Mouse (Mus musculus): ENCODE measurements around the gene Gm4027.
"Not testable (repeated sequence)": the region's sequence is repeated elsewhere in the genome, so short reads cannot be mapped to it uniquely, and the experiment has no call there.

Gm4027 gene

GRCm38 (mm10) chr12:87618569-87618968 is at the start of gene Gm4027:
Gene Gm4027, plus strand, starts transcription at chr12:87618869.
- DNase-seq (ENCODE audit: low spot score), result not testable (repeated sequence)

- not testable (repeated sequence) for DNase-seq (ENCODE audit: low spot score)
Measured at GRCm38 (mm10) chr12:87601388-87601787, 17.3 kb upstream of the Gm4027 start.

DNA sequence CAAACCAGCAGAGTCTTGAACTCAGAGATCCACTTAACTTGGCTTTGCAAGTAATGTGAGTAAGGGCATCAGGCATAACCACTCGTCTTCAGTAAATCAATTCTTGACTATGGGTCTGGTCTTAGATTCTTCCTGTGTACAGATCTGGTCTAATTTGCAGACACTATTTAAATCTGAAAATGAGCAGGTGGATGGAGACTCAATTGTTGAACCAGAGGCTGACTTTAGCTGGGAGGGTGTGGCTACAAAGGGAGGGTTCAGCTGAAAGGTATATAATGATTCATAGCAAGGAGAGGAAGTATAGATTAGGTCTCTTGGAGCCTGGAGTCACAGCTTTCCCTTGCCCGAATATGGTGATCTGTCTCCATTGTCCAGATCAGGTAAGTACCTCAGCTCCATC is 16.3 kb upstream of the Gm4027 start, which contains the start of gene Oog1:
TSS of gene Oog1 (plus strand) at position 301 of the 400 bp plus-strand sequence.
- not testable (repeated sequence) for DNase-seq (ENCODE audit: low spot score)

DNA sequence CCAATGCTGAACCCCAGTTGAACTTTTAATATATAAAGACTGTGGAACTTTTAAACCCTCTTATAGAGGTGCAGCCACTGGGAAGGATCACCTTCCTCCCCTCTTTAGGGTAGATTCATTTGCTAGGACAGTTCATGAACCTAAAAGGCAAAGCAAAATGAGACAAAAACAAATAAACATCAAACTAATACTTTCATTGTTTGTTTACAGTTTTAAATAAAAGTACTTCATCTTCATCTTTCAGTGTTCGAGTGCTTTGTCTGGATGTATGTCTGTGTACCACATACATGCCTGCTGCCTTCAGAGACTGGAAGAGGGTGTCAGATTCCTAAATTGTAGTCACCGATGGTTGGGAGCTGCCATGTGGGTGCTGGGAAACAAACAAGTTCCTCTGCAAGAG is 25.9 kb downstream of the Gm4027 start, which contains the start of gene Gm16381:
TSS of gene Gm16381 (minus strand) at position 101 of the 400 bp plus-strand sequence.
- not testable (repeated sequence) for DNase-seq (ENCODE audit: low spot score)

DNA sequence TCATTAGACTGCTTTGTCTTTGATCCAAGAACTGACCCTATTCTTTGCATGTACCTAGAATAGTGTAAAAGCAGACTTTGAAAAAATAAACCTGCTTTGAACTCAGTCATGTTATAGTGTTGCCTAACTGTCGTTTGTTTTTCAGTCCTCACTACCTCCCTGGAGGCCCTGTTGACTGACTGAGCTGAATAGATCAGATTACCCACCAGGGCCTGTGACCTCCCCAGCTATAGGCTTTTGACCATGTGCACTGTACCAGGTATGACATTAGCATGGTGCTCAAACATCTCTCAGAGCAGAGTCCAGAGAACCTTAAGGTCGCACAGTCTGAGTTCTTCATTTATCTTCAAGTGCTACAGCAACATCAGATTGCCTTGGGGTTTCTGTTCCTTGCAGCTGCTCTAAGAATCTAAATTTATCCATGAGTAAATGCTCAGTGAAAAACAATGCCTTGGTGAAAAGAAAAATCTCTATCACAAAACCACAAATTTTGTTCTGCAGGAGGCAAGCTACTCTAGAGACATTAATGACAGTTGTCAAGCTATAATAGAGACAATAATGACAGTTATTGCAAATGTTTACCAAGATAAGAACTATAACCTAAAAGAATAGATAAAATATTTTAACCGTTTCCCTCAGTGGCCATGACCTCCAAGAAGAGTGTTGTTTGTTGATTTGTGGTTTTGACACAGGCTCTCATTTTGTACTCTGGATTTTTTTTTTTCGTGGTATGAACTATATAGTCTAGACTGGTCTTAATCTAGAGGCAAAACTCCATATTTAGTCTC is 34.4 kb downstream of the Gm4027 start:
- not testable (repeated sequence) for DNase-seq (ENCODE audit: low spot score)

All from lung, postnatal 25 days (tissue).